Mouse (Mus musculus) liver, adult 2 months (tissue): ENCODE measurements at regions not wholly inside any gene's neighbourhood (a gene's known extent, or its start where the extent isn't known, plus 50 kb on each side); places are given as distances from the start of the nearest gene placed in this dataset.
"Not testable (repeated sequence)": the region's sequence is repeated elsewhere in the genome, so short reads cannot be mapped to it uniquely, and the experiment has no call there.

Source experiments
- DNase-seq: peaks from one replicate; pipeline ENCODE4 v3.0.0-alpha.2; 2011; ENCODE audit warnings: low read depth, low spot score; ENCODE audit errors: extremely low read depth
- H3K27ac ChIP-seq: fragments of 200-500 bp; replicated peaks from 2 replicates; pipeline ENCODE4 v1.5.1; 2012; ENCODE audit warnings: low read depth, mild to moderate bottlenecking, control low read depth, inconsistent platforms, low read length; ENCODE audit not compliant: insufficient read depth
- H3K27me3 ChIP-seq: fragments of 200-500 bp; 2 replicates; pipeline ENCODE4 v1.6.1; 2012; ENCODE audit warnings: mild to moderate bottlenecking, moderate library complexity, low read length, inconsistent platforms; ENCODE audit not compliant: control insufficient read depth, insufficient read depth
- H3K36me3 ChIP-seq: fragments of 200-500 bp; 2 replicates; pipeline ENCODE4 v1.6.1; 2012; ENCODE audit warnings: low read length, inconsistent platforms; ENCODE audit not compliant: control insufficient read depth, insufficient read depth
- H3K4me1 ChIP-seq: fragments of 200-500 bp; 2 replicates; pipeline ENCODE4 v1.6.1; 2011; ENCODE audit warnings: low read length; ENCODE audit not compliant: control insufficient read depth, insufficient read depth
- H3K4me3 ChIP-seq: fragments of 200-500 bp; 2 replicates; pipeline ENCODE4 v1.5.1; 2011; ENCODE audit warnings: low read depth, mild to moderate bottlenecking, control low read depth, low read length, moderate library complexity; ENCODE audit not compliant: insufficient read depth
- H3K79me2 ChIP-seq: fragments of 200-500 bp; 2 replicates; pipeline ENCODE4 v1.6.1; 2012; ENCODE audit warnings: inconsistent platforms, mild to moderate bottlenecking, low read length, moderate library complexity; ENCODE audit not compliant: control insufficient read depth, insufficient read depth
- H3K9ac ChIP-seq: fragments of 200-500 bp; 2 replicates; pipeline ENCODE4 v1.6.1; 2012; ENCODE audit warnings: low read depth, mild to moderate bottlenecking, control low read depth, inconsistent platforms, low read length
- WGBS: fragments of 180-500 bp; shearing (Covaris S2); methylation state at CpG from one replicate; pipeline ENCODE4 v1.1.7; 2018; 5-methylcytosine and 5-hydroxymethylcytosine counted together

DNA sequence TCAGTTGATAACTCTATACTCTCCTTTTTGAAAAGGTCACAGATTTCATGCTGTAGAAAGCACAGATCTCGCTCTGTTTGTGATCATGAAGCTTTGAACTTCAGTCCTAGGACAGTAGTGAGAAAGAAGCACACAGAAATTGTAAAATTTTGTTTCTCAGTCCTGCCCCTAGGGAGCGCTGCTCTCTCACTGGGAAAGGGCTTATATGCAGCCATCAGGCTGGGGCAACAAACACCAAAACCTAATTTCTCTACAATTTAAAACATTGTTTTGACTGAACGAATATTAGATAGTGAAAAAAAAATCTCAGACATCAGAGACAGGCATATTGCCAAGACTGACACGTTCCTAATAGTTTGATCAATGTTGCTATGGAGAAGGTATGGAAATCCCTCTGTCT is 527.0 kb downstream of the Dad1 start:
- not testable (repeated sequence) for H3K27ac ChIP-seq, H3K79me2 ChIP-seq, H3K4me3 ChIP-seq, DNase-seq, H3K4me1 ChIP-seq, H3K36me3 ChIP-seq, H3K9ac ChIP-seq, H3K27me3 ChIP-seq
- WGBS, result 39% methylated on average over 2 of the region's 4 CpGs

DNA sequence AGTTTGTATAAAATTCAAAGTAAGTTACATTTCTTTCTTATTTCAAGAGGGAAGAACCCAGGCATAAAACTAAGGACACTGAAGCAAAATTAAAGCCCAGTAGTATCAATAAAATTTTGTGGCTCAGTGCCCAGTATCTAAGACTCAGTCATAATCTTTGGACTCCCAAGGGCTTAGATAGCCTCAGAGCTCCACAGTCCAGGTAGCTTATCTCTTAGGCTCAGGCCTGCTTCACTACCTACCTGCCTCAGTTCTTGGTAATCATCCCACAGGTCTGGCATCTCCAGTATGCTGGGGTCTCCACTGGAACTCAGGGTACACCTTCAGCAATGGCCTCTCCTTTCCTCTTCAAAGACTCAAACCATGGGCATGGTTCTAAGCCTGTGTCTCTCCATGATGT is 530.3 kb downstream of the Dad1 start:
- not testable (repeated sequence) for H3K79me2 ChIP-seq, H3K27me3 ChIP-seq, H3K27ac ChIP-seq, H3K36me3 ChIP-seq, DNase-seq, H3K4me3 ChIP-seq, H3K4me1 ChIP-seq, H3K9ac ChIP-seq

DNA sequence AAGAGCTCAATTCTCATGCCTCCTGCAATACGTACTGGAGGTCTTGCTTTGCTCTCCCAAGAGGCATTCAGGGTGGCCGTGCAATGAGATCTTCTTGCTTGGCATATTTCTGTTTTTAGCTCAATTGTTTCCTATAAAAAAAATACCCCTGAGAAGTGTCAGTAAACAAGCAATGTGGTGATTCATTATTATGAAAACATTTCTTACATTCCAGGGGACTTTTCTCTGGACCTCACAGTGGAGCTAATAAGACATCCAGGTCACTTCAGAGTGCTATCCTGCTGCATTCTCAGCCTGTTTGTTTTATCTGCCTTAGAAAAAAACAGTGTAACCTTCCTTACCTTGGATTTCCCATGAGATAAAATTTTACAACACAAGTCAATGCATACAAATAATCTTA is 532.0 kb downstream of the Dad1 start:
- H3K9ac ChIP-seq, H3K4me3 ChIP-seq, H3K79me2 ChIP-seq, H3K36me3 ChIP-seq, H3K4me1 ChIP-seq, H3K27me3 ChIP-seq, H3K27ac ChIP-seq, DNase-seq: not testable (repeated sequence)
- WGBS, result 63% methylated on average over 2 of the region's 2 CpGs

DNA sequence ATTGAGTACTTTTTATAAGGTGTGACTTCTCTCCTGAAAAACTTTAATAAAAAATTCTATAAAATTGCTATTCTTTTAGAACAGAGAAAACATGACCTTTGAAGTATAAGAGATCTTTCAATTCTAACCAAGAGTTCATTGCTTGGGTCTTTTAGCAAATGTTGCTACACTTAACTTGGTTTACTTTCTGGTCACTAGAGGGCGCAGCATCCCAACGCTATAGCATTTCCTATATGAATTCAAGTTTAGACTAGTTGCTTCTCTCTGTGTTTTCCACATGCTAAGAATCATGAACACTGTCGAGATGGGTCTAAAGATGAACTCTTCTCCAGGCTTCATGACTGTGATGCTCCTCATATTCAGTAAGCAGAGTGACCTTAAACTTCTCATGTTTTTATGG is 544.3 kb downstream of the Dad1 start:
- H3K4me1 ChIP-seq, H3K9ac ChIP-seq, H3K4me3 ChIP-seq, H3K27ac ChIP-seq, H3K79me2 ChIP-seq, H3K36me3 ChIP-seq, H3K27me3 ChIP-seq: not testable (repeated sequence)
- peak; percentile 1 for DNase-seq
- WGBS, result 8% methylated on average over 3 of the region's 3 CpGs

- WGBS, result 73% methylated on average over 5 of the region's 5 CpGs
Measured at GRCm38 (mm10) chr14:53704351-53704750, 549.6 kb downstream of the Dad1 start.

DNA sequence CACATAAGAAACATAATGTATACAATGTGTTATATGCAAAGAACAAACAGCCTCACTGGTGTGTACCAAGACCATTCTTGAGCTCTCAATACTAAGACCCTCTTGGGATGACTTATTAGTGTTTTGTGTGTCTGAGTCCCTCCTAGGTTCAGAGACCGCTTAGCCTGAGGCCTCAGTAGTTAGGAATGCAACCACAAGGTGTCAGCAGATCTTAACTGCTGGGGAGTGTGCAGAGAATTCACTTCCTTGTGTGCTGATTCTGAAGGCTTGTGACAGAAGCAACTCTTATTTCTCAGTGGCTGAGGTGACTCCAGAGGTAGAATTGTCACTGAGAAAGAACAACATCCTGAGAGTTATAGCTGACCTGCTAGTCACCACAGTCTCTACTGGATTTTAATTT is 550.3 kb downstream of the Dad1 start:
- H3K27ac ChIP-seq, H3K79me2 ChIP-seq, H3K27me3 ChIP-seq, H3K9ac ChIP-seq, H3K4me1 ChIP-seq, H3K36me3 ChIP-seq, DNase-seq, H3K4me3 ChIP-seq: not testable (repeated sequence)
- WGBS, result 20% methylated on average over 1 of the region's 1 CpGs

More at GRCm38 (mm10) chr14:53704351-53704750, 549.6 kb downstream of the Dad1 start:
- H3K4me3 ChIP-seq, H3K36me3 ChIP-seq, H3K4me1 ChIP-seq, H3K27ac ChIP-seq, H3K9ac ChIP-seq, DNase-seq, H3K79me2 ChIP-seq, H3K27me3 ChIP-seq: not testable (repeated sequence)

DNA sequence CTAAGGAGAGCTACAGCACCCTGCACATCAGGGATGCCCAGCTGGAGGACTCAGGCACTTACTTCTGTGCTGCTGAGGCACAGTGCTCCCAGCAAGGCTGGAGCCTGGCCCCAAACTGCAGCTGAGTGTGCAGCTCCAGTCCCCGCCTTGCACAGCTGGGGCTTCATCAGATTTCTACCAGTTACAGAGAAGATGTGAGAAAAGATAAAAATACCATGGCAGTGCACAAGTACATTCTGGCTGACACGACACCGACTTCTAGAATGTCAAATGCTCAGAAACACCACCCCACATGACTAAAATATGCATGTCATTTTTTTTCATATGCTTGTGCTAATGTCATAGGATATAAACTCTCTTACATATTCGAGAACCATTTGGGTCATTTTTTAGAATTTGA is 569.8 kb downstream of the Dad1 start:
- not testable (repeated sequence) for H3K36me3 ChIP-seq, H3K9ac ChIP-seq, H3K27me3 ChIP-seq, DNase-seq, H3K4me3 ChIP-seq, H3K79me2 ChIP-seq, H3K27ac ChIP-seq, H3K4me1 ChIP-seq
- 77% methylated on average over 4 of the region's 4 CpGs for WGBS

GRCm38 (mm10) chr14:53683361-53684015 is 570.4 kb downstream of the Dad1 start:
- not testable (repeated sequence) for H3K27ac ChIP-seq, DNase-seq, H3K4me3 ChIP-seq, H3K27me3 ChIP-seq, H3K79me2 ChIP-seq, H3K9ac ChIP-seq, H3K4me1 ChIP-seq, H3K36me3 ChIP-seq
- 77% methylated on average over 9 of the region's 9 CpGs for WGBS

GRCm38 (mm10) chr14:53682679-53683078 is 571.2 kb downstream of the Dad1 start:
- WGBS, result 94% methylated on average over 1 of the region's 1 CpGs
- H3K36me3 ChIP-seq, H3K4me1 ChIP-seq, H3K4me3 ChIP-seq, H3K27ac ChIP-seq, H3K9ac ChIP-seq, H3K27me3 ChIP-seq, DNase-seq, H3K79me2 ChIP-seq: not testable (repeated sequence)
